Mouse (Mus musculus) megakaryocyte, embryonic 14.5 days (primary cell): ENCODE results near the gene C1ra.

Source experiments
- FLI1 ChIP-seq: IDR thresholded peaks from 2 replicates; pipeline ENCODE4 v1.6.1; 2012; ENCODE audit warnings: low read length, inconsistent platforms, mixed read lengths
- GATA1 ChIP-seq: IDR thresholded peaks from 3 replicates; pipeline ENCODE4 v1.6.1; 2012; ENCODE audit warnings: mixed read lengths, low read length, inconsistent platforms, borderline replicate concordance

GRCm38 (mm10) chr6:124512355-124512836 lies at the start of gene C1ra:
- TF ChIP-seq GATA1 (no peak), FLI1 (no peak)
